Mouse (Mus musculus) heart, embryonic 12.5 days (tissue): ENCODE results near the gene Pxn. TPM values are rescaled to one million over a fixed set of nuclear protein-coding genes. Genes with fewer than 3 reads are reported as not detected.

ENCODE experiments used
- ATAC-seq: fragments of 200-750 bp; cut with Nextera tagmentation; 2 replicates; pipeline ENCODE4 v1.8.0; 2017; ENCODE audit warnings: moderate TSS enrichment, moderate library complexity; ENCODE audit not compliant: insufficient number of reproducible peaks, low FRiP score
- H3K27ac ChIP-seq: fragments of 300-500 bp; sonication (generic); 2 replicates; pipeline ENCODE4 v1.5.1; 2016; ENCODE audit warnings: mild to moderate bottlenecking, moderate library complexity; ENCODE audit not compliant: poor library complexity, severe bottlenecking
- H3K27me3 ChIP-seq: fragments of 300-500 bp; sonication (generic); replicated peaks from 2 replicates; pipeline ENCODE4 v1.6.1; 2016; ENCODE audit warnings: mild to moderate bottlenecking, moderate library complexity
- H3K36me3 ChIP-seq: fragments of 300-500 bp; sonication (generic); 2 replicates; pipeline ENCODE4 v1.6.1; 2016; ENCODE audit warnings: mild to moderate bottlenecking, moderate library complexity
- H3K4me1 ChIP-seq: fragments of 300-500 bp; sonication (generic); replicated peaks from 2 replicates; pipeline ENCODE4 v1.6.1; 2016; ENCODE audit warnings: mild to moderate bottlenecking
- H3K4me2 ChIP-seq: fragments of 300-500 bp; sonication (generic); 2 replicates; pipeline ENCODE4 v1.6.1; 2016; ENCODE audit warnings: mild to moderate bottlenecking, moderate library complexity
- H3K4me3 ChIP-seq: fragments of 300-500 bp; sonication (generic); 2 replicates; pipeline ENCODE4 v1.5.1; 2016; ENCODE audit warnings: mild to moderate bottlenecking
- H3K9ac ChIP-seq: fragments of 300-500 bp; sonication (generic); 2 replicates; pipeline ENCODE4 v1.6.1; 2016; ENCODE audit warnings: mild to moderate bottlenecking, moderate library complexity
- H3K9me3 ChIP-seq: fragments of 300-500 bp; sonication (generic); replicated peaks from 2 replicates; pipeline ENCODE4 v1.6.1; 2016; ENCODE audit warnings: mild to moderate bottlenecking, moderate library complexity
- WGBS: fragments of 180-500 bp; shearing (Covaris S2); methylation state at CpG from one replicate; pipeline ENCODE4 v1.1.7; 2016; 5-methylcytosine and 5-hydroxymethylcytosine counted together
- polyA plus RNA-seq: library from polyadenylated mRNA; unstranded; fragments of >200 nt; fragmentation: Nextera tagmentation; extraction: Ambion mirVana; gene quantifications from 2 replicates; pipeline ENCODE4 v1.2.1, GENCODE M21; 2016

Pxn gene
- polyA plus RNA-seq, 1 experiment from 2014 or later = 41.1 TPM

GRCm38 (mm10) chr5:115529742-115530446 lies 23.4 kb downstream of the Pxn start:
- peaks cover 82% of the 10 kb centered on the region for H3K4me1 ChIP-seq
- H3K9ac ChIP-seq = peak overlapping the region; percentile 4
- peak overlapping the region; percentile 38; the same call in 1 of the 2 replicates for H3K4me2 ChIP-seq
- H3K36me3 ChIP-seq = 0 out of 2 replicates have a peak, but pooled peaks cover 3% of the 10 kb centered on the region
- 42% methylated on average over 7 of the region's 7 CpGs for WGBS
- H3K9me3 ChIP-seq = no peaks in the 10 kb centered on the region
- no peak for ATAC-seq
- no peak overlapping the region for H3K4me3 ChIP-seq
- no peaks in the 10 kb centered on the region for H3K27me3 ChIP-seq
- H3K27ac ChIP-seq = peak overlapping the region; percentile 85

- Histone ChIP-seq H3K9ac (peak overlapping the region; percentile 4; the same call in 1 of the 2 replicates), H3K4me1 (peaks cover 82% of the 10 kb centered on the region), H3K27ac (peak overlapping the region; percentile 85; the same call in 1 of the 2 replicates), H3K4me2 (peak overlapping the region; percentile 38; the same call in 1 of the 2 replicates), H3K27me3 (no peaks in the 10 kb centered on the region), H3K9me3 (no peaks in the 10 kb centered on the region), H3K4me3 (no peak overlapping the region), H3K36me3 (0 out of 2 replicates have a peak, but pooled peaks cover 3% of the 10 kb centered on the region)
- 46% methylated on average over 8 of the region's 8 CpGs for WGBS
- ATAC-seq = no peak
Observed at GRCm38 (mm10) chr5:115530447-115530809, 24.0 kb downstream of the Pxn start.

- Histone ChIP-seq H3K4me3 (0 out of 2 replicates have a peak overlapping the region, but pooled peaks have one; percentile 5), H3K27me3 (no peaks in the 10 kb centered on the region), H3K9me3 (no peaks in the 10 kb centered on the region), H3K4me1 (peaks cover 80% of the 10 kb centered on the region), H3K4me2 (peak overlapping the region; percentile 45), H3K27ac (peak overlapping the region; percentile 85), H3K36me3 (no peaks in the 10 kb centered on the region), H3K9ac (peak overlapping the region; percentile 59)
- 24% methylated on average over 18 of the region's 18 CpGs for WGBS
- peak; percentile 65 for ATAC-seq
Observed at GRCm38 (mm10) chr5:115531671-115532270, 25.3 kb downstream of the Pxn start.

- Histone ChIP-seq H3K9ac (peak overlapping the region; percentile 59), H3K4me3 (no peak overlapping the region)
- WGBS = 5% methylated on average over 16 of the region's 16 CpGs
Observed at GRCm38 (mm10) chr5:115534290-115534731, 27.8 kb downstream of the Pxn start.

GRCm38 (mm10) chr5:115534856-115535255 lies 28.4 kb downstream of the Pxn start:
- ATAC-seq = no peak
- 29% methylated on average over 8 of the region's 8 CpGs for WGBS
- Histone ChIP-seq H3K9ac (0 out of 2 replicates have a peak overlapping the region, but pooled peaks have one; percentile 59), H3K27me3 (no peaks in the 10 kb centered on the region), H3K36me3 (no peaks in the 10 kb centered on the region), H3K4me1 (peaks cover 81% of the 10 kb centered on the region), H3K4me2 (peak overlapping the region; percentile 57), H3K27ac (peak overlapping the region; percentile 71), H3K9me3 (no peaks in the 10 kb centered on the region), H3K4me3 (no peak overlapping the region)

More at GRCm38 (mm10) chr5:115534290-115534731, 27.8 kb downstream of the Pxn start:
- Histone ChIP-seq H3K27ac (peak overlapping the region; percentile 71), H3K4me2 (peak overlapping the region; percentile 57), H3K9me3 (no peaks in the 10 kb centered on the region), H3K4me1 (peaks cover 86% of the 10 kb centered on the region), H3K36me3 (no peaks in the 10 kb centered on the region), H3K27me3 (no peaks in the 10 kb centered on the region)
- ATAC-seq = 0 out of 2 replicates have a peak, but pooled peaks have one; percentile 3

- H3K36me3 ChIP-seq = no peaks in the 10 kb centered on the region
- WGBS = 23% methylated on average over 7 of the region's 7 CpGs
- H3K4me1 ChIP-seq = peaks cover 73% of the 10 kb centered on the region
- no peak for ATAC-seq
- no peak overlapping the region for H3K4me3 ChIP-seq
- no peaks in the 10 kb centered on the region for H3K9me3 ChIP-seq
- H3K9ac ChIP-seq = 0 out of 2 replicates have a peak overlapping the region, but pooled peaks have one; percentile 29
- no peak overlapping the region for H3K4me2 ChIP-seq
- peak overlapping the region; percentile 28; the same call in 1 of the 2 replicates for H3K27ac ChIP-seq
- no peaks in the 10 kb centered on the region for H3K27me3 ChIP-seq
Observed at GRCm38 (mm10) chr5:115535635-115536034, 29.2 kb downstream of the Pxn start.

GRCm38 (mm10) chr5:115538017-115538692 lies 31.7 kb downstream of the Pxn start:
- no peak for ATAC-seq
- Histone ChIP-seq H3K4me1 (peaks cover 60% of the 10 kb centered on the region), H3K36me3 (no peaks in the 10 kb centered on the region), H3K27me3 (no peaks in the 10 kb centered on the region), H3K9me3 (no peaks in the 10 kb centered on the region), H3K27ac (no peak overlapping the region), H3K4me2 (peak overlapping the region; percentile 36; the same call in 1 of the 2 replicates), H3K4me3 (no peak overlapping the region), H3K9ac (peak overlapping the region; percentile 23; the same call in 1 of the 2 replicates)
- 66% methylated on average over 13 of the region's 13 CpGs for WGBS

GRCm38 (mm10) chr5:115538693-115539043 lies 32.2 kb downstream of the Pxn start:
- H3K4me3 ChIP-seq = no peak overlapping the region
- H3K4me2 ChIP-seq = peak overlapping the region; percentile 36; the same call in 1 of the 2 replicates
- H3K9ac ChIP-seq = peak overlapping the region; percentile 23; the same call in 1 of the 2 replicates
- 2% methylated on average over 12 of the region's 12 CpGs for WGBS
- H3K27me3 ChIP-seq = no peaks in the 10 kb centered on the region
- peak; percentile 68 for ATAC-seq
- no peaks in the 10 kb centered on the region for H3K9me3 ChIP-seq
- peaks cover 60% of the 10 kb centered on the region for H3K4me1 ChIP-seq
- no peaks in the 10 kb centered on the region for H3K36me3 ChIP-seq
- no peak overlapping the region for H3K27ac ChIP-seq

- H3K36me3 ChIP-seq = peaks cover 33% of the 10 kb centered on the region
- H3K4me1 ChIP-seq = peaks cover 57% of the 10 kb centered on the region
- peak overlapping the region; percentile 32; the same call in 1 of the 2 replicates for H3K9ac ChIP-seq
- no peaks in the 10 kb centered on the region for H3K9me3 ChIP-seq
- H3K27ac ChIP-seq = peak overlapping the region; percentile 82
- H3K4me2 ChIP-seq = peak overlapping the region; percentile 49
- WGBS = 60% methylated on average over 19 of the region's 19 CpGs
- H3K4me3 ChIP-seq = no peak overlapping the region; the same call in 1 of the 2 replicates
- no peaks in the 10 kb centered on the region for H3K27me3 ChIP-seq
- ATAC-seq = no peak
Observed at GRCm38 (mm10) chr5:115542635-115543384, 36.3 kb downstream of the Pxn start.

GRCm38 (mm10) chr5:115543509-115544253 lies 37.2 kb downstream of the Pxn start:
- Histone ChIP-seq H3K4me2 (peak overlapping the region; percentile 49), H3K9me3 (no peaks in the 10 kb centered on the region), H3K9ac (peak overlapping the region; percentile 32; the same call in 1 of the 2 replicates), H3K4me3 (no peak overlapping the region), H3K27ac (peak overlapping the region; percentile 82), H3K4me1 (peaks cover 49% of the 10 kb centered on the region), H3K27me3 (no peaks in the 10 kb centered on the region), H3K36me3 (peaks cover 41% of the 10 kb centered on the region)
- 35% methylated on average over 17 of the region's 17 CpGs for WGBS
- peak; percentile 54 for ATAC-seq
